Mouse (Mus musculus) liver, embryonic 18 days (tissue): Measurements from ENCODE around the gene Vmn2r62. TPM values are rescaled to one million over a fixed set of nuclear protein-coding genes. Genes with fewer than 3 reads are reported as not detected.

Source experiments
- polyA plus RNA-seq: library from polyadenylated mRNA; depleted of rRNA; stranded (reverse); fragments of >200 nt; gene quantifications from 2 replicates; pipeline ENCODE4 v1.2.3, GENCODE M21; 2012; rRNA removed

Gene Vmn2r62
- polyA plus RNA-seq, result not detected in 2 replicates

DNA sequence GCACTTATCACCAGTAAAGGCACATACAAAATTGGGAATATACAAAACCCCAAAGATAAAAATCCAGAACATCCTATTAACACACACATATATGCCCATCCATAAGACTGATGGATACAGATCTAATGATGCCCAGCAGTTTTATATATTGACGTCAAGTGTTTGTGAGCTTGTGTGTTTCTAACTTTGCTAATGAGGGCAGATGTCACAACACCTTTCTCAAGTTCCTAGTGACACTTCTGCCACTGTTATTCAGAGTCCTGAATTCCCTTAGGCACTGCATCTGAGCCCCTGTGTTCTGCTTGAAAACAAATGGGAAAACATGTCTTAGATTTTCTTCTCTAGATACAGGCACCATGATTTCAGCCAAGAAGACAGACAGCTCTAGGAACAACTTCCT is at the start of gene Vmn2r62:
Gene Vmn2r62, minus strand, starts transcription at position 101 of the 400 bp plus-strand sequence.

GRCm38 (mm10) chr7:42726917-42727316 is 66.4 kb downstream of the Vmn2r62 start, which contains the start of gene Gm17067:
Gene Gm17067, minus strand, starts transcription at chr7:42727017.

Other genes with a start within 250 kb of the Vmn2r62 start
- gene Gm21028, start 214.9 kb downstream of the Vmn2r62 start, polyA plus RNA-seq, result not detected in 2 replicates
- gene Zfp977, start 201.0 kb downstream of the Vmn2r62 start, polyA plus RNA-seq, result 0.12 and 0.16 TPM in 2 replicates
- gene Zfp976, start 150.9 kb downstream of the Vmn2r62 start, polyA plus RNA-seq, result 0.60 and 0.65 TPM in 2 replicates
- 0.99 and 1.0 TPM in 2 replicates for gene Zfp975, start 100.8 kb downstream of the Vmn2r62 start, polyA plus RNA-seq
- not detected in 2 replicates for gene Gm17067, start 66.5 kb downstream of the Vmn2r62 start, polyA plus RNA-seq
- not detected in 2 replicates for gene Gm2381, start 73.7 kb upstream of the Vmn2r62 start, polyA plus RNA-seq
- gene Vmn2r63, start 140.3 kb upstream of the Vmn2r62 start, polyA plus RNA-seq, result not detected in 2 replicates
- not detected in 2 replicates for gene Gm9268, start 225.2 kb upstream of the Vmn2r62 start, polyA plus RNA-seq